Mouse (Mus musculus) megakaryocyte-erythroid progenitor cell, adult 5-6 weeks (primary cell): Measurements from ENCODE around the gene Gm26566. TPM values are rescaled to one million over a fixed set of nuclear protein-coding genes. Genes with fewer than 3 reads are reported as not detected.

Source experiments
- total RNA-seq, 2 experiments: library from RNA; stranded (forward) in 1 of 2; stranded (reverse) in 1 of 2; fragments of 200-1000, 215-1000 nt in 1 of 2; fragments of >200 nt in 1 of 2; fragmentation: Nextera tagmentation in 1 of 2; gene quantifications; 2 replicates each; pipeline ENCODE4 v1.2.3; 2014 to 2017

Gene Gm26566
- total RNA-seq, 2 experiments from 2014 or later, result 1.5 TPM; not detected in 1

Other genes starting within 250 kb of the Gm26566 start
Only the 30 nearest of the 32 such genes appear.
- not detected in 2 replicates for gene Ifna14, start 150.0 kb upstream of the Gm26566 start, total RNA-seq (2014; fragmentation: Nextera tagmentation)
- not detected in 2 replicates for gene Ifna14, start 150.0 kb upstream of the Gm26566 start, total RNA-seq (2017)
- not detected in 2 replicates for gene Ifna9, start 129.4 kb upstream of the Gm26566 start, total RNA-seq (2014; fragmentation: Nextera tagmentation)
- gene Ifna9, start 129.4 kb upstream of the Gm26566 start, total RNA-seq (2017), result not detected in 2 replicates
- gene Ifna12, start 118.4 kb upstream of the Gm26566 start, total RNA-seq (2014; fragmentation: Nextera tagmentation), result not detected in 2 replicates
- gene Ifna12, start 118.4 kb upstream of the Gm26566 start, total RNA-seq (2017), result not detected in 2 replicates
- not detected in 2 replicates for gene C87499, start 87.4 kb upstream of the Gm26566 start, total RNA-seq (2014; fragmentation: Nextera tagmentation)
- gene C87499, start 87.4 kb upstream of the Gm26566 start, total RNA-seq (2017), result not detected in 2 replicates
- gene Ifna13, start 77.3 kb upstream of the Gm26566 start, total RNA-seq (2014; fragmentation: Nextera tagmentation), result not detected in 2 replicates
- not detected in 2 replicates for gene Ifna13, start 77.3 kb upstream of the Gm26566 start, total RNA-seq (2017)
- not detected in 2 replicates for gene Ifna16, start 44.9 kb upstream of the Gm26566 start, total RNA-seq (2014; fragmentation: Nextera tagmentation)
- gene Ifna16, start 44.9 kb upstream of the Gm26566 start, total RNA-seq (2017), result not detected in 2 replicates
- not detected in 2 replicates for gene Ifna2, start 37.9 kb upstream of the Gm26566 start, total RNA-seq (2014; fragmentation: Nextera tagmentation)
- gene Ifna2, start 37.9 kb upstream of the Gm26566 start, total RNA-seq (2017), result not detected in 2 replicates
- not detected in 2 replicates for gene Ifnab, start 30.4 kb upstream of the Gm26566 start, total RNA-seq (2014; fragmentation: Nextera tagmentation)
- gene Ifnab, start 30.4 kb upstream of the Gm26566 start, total RNA-seq (2017), result not detected in 2 replicates
- gene Klhl9, start 660 bp downstream of the Gm26566 start, total RNA-seq (2014; fragmentation: Nextera tagmentation), result 37.1 and 50.0 TPM in 2 replicates
- 67.3 and 88.5 TPM in 2 replicates for gene Klhl9, start 660 bp downstream of the Gm26566 start, total RNA-seq (2017)
- not detected in 2 replicates for gene Gm13271, start 33.1 kb downstream of the Gm26566 start, total RNA-seq (2014; fragmentation: Nextera tagmentation)
- not detected in 2 replicates for gene Gm13271, start 33.1 kb downstream of the Gm26566 start, total RNA-seq (2017)
- gene Gm13283, start 38.3 kb downstream of the Gm26566 start, total RNA-seq (2014; fragmentation: Nextera tagmentation), result not detected in 2 replicates
- gene Gm13283, start 38.3 kb downstream of the Gm26566 start, total RNA-seq (2017), result not detected in 2 replicates
- gene Gm13290, start 52.0 kb downstream of the Gm26566 start, total RNA-seq (2014; fragmentation: Nextera tagmentation), result not detected in 2 replicates
- gene Gm13290, start 52.0 kb downstream of the Gm26566 start, total RNA-seq (2017), result not detected in 2 replicates
- not detected in 2 replicates for gene Gm13289, start 55.1 kb downstream of the Gm26566 start, total RNA-seq (2014; fragmentation: Nextera tagmentation)
- not detected in 2 replicates for gene Gm13289, start 55.1 kb downstream of the Gm26566 start, total RNA-seq (2017)
- not detected in 2 replicates for gene Gm13272, start 58.0 kb downstream of the Gm26566 start, total RNA-seq (2014; fragmentation: Nextera tagmentation)
- not detected in 2 replicates for gene Gm13272, start 58.0 kb downstream of the Gm26566 start, total RNA-seq (2017)
- 0.57 TPM in 1 of 2 replicates, not detected in the other for gene Ifnz, start 60.3 kb downstream of the Gm26566 start, total RNA-seq (2014; fragmentation: Nextera tagmentation)
- 0.11 TPM in 1 of 2 replicates, not detected in the other for gene Ifnz, start 60.3 kb downstream of the Gm26566 start, total RNA-seq (2017)
- not detected in 2 replicates for gene Gm13276, start 63.9 kb downstream of the Gm26566 start, total RNA-seq (2014; fragmentation: Nextera tagmentation)
- 1.6 TPM in 1 of 2 replicates, not detected in the other for gene Gm13276, start 63.9 kb downstream of the Gm26566 start, total RNA-seq (2017)
- gene Gm13277, start 66.8 kb downstream of the Gm26566 start, total RNA-seq (2014; fragmentation: Nextera tagmentation), result not detected in 2 replicates
- not detected in 2 replicates for gene Gm13277, start 66.8 kb downstream of the Gm26566 start, total RNA-seq (2017)
- gene Gm13278, start 69.7 kb downstream of the Gm26566 start, total RNA-seq (2014; fragmentation: Nextera tagmentation), result not detected in 2 replicates
- gene Gm13278, start 69.7 kb downstream of the Gm26566 start, total RNA-seq (2017), result not detected in 2 replicates
- gene Gm13275, start 72.7 kb downstream of the Gm26566 start, total RNA-seq (2014; fragmentation: Nextera tagmentation), result not detected in 2 replicates
- not detected in 2 replicates for gene Gm13275, start 72.7 kb downstream of the Gm26566 start, total RNA-seq (2017)
- gene Gm13279, start 75.6 kb downstream of the Gm26566 start, total RNA-seq (2014; fragmentation: Nextera tagmentation), result not detected in 2 replicates
- gene Gm13279, start 75.6 kb downstream of the Gm26566 start, total RNA-seq (2017), result not detected in 2 replicates
- gene Gm13285, start 77.9 kb downstream of the Gm26566 start, total RNA-seq (2014; fragmentation: Nextera tagmentation), result not detected in 2 replicates
- not detected in 2 replicates for gene Gm13285, start 77.9 kb downstream of the Gm26566 start, total RNA-seq (2017)
- not detected in 2 replicates for gene Gm13287, start 81.4 kb downstream of the Gm26566 start, total RNA-seq (2014; fragmentation: Nextera tagmentation)
- gene Gm13287, start 81.4 kb downstream of the Gm26566 start, total RNA-seq (2017), result not detected in 2 replicates
- gene Gm13288, start 83.7 kb downstream of the Gm26566 start, total RNA-seq (2014; fragmentation: Nextera tagmentation), result not detected in 2 replicates
- gene Gm13288, start 83.7 kb downstream of the Gm26566 start, total RNA-seq (2017), result 1.2 TPM in 1 of 2 replicates, not detected in the other
- gene Ifna7, start 94.4 kb downstream of the Gm26566 start, total RNA-seq (2014; fragmentation: Nextera tagmentation), result not detected in 2 replicates
- gene Ifna7, start 94.4 kb downstream of the Gm26566 start, total RNA-seq (2017), result not detected in 2 replicates
- gene Ifna11, start 98.2 kb downstream of the Gm26566 start, total RNA-seq (2014; fragmentation: Nextera tagmentation), result not detected in 2 replicates
- not detected in 2 replicates for gene Ifna11, start 98.2 kb downstream of the Gm26566 start, total RNA-seq (2017)
- not detected in 2 replicates for gene Ifna6, start 105.6 kb downstream of the Gm26566 start, total RNA-seq (2014; fragmentation: Nextera tagmentation)
- not detected in 2 replicates for gene Ifna6, start 105.6 kb downstream of the Gm26566 start, total RNA-seq (2017)
- not detected in 2 replicates for gene Ifna5, start 113.7 kb downstream of the Gm26566 start, total RNA-seq (2014; fragmentation: Nextera tagmentation)
- not detected in 2 replicates for gene Ifna5, start 113.7 kb downstream of the Gm26566 start, total RNA-seq (2017)
- not detected in 2 replicates for gene Ifna4, start 120.1 kb downstream of the Gm26566 start, total RNA-seq (2014; fragmentation: Nextera tagmentation)
- not detected in 2 replicates for gene Ifna4, start 120.1 kb downstream of the Gm26566 start, total RNA-seq (2017)
- gene Ifna1, start 128.3 kb downstream of the Gm26566 start, total RNA-seq (2014; fragmentation: Nextera tagmentation), result not detected in 2 replicates
- not detected in 2 replicates for gene Ifna1, start 128.3 kb downstream of the Gm26566 start, total RNA-seq (2017)
- not detected in 2 replicates for gene Ifne, start 158.4 kb downstream of the Gm26566 start, total RNA-seq (2014; fragmentation: Nextera tagmentation)
- gene Ifne, start 158.4 kb downstream of the Gm26566 start, total RNA-seq (2017), result not detected in 2 replicates